Mouse (Mus musculus) frontal cortex, postnatal 14 days (tissue): ENCODE measurements around the gene Pum1.

Experiments used
- DNase-seq, 2 experiments: peaks; one replicate each; pipeline ENCODE4 v3.0.0; 2022; ENCODE audit warnings: low spot score in 2 of 2

Gene Pum1

GRCm38 (mm10) chr4:130814742-130815330 lies 151.7 kb downstream of the Pum1 start:
- peak; percentile 53 to 59 for DNase-seq

GRCm38 (mm10) chr4:130815860-130816259 lies 152.7 kb downstream of the Pum1 start:
- no peak for DNase-seq

DNA sequence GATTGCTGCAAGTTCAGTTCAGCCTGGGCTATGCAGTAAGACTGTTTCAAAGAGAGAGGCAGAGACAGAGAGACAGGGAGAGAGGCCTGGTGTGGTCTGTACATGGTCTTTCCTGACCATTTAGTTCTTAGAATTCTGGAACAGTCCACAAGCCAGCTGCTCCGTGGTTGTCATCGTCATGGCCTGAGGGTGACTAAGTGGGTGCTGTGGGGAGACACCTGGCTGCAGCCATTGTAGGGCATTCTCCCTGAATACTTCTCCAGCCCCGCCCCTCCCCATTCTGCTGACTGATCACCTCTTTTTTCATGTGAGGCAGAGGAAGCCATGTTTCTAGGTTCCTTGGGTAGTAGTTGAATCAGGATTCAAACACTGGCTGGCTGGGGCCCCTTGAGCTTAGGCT lies 156.7 kb downstream of the Pum1 start:
- DNase-seq = no peak

- no peak for DNase-seq
These were observed 157.6 kb downstream of the Pum1 start for GRCm38 (mm10) chr4:130820594-130821255.

GRCm38 (mm10) chr4:130828851-130829673 lies 165.9 kb downstream of the Pum1 start:
- DNase-seq = no peak
